Mouse (Mus musculus) E14TG2a.4 (cell line): ENCODE data around the gene Brf1.

Experiments used
- CTCF ChIP-seq: conservative IDR thresholded peaks from 2 replicates; pipeline ENCODE4 v1.5.1; 2014; ENCODE audit warnings: low read length
- NANOG ChIP-seq: IDR thresholded peaks from 2 replicates; pipeline ENCODE4 v1.6.1; 2014; ENCODE audit warnings: borderline replicate concordance, low read length, mixed read lengths
- POU5F1 ChIP-seq: IDR thresholded peaks from 2 replicates; pipeline ENCODE4 v1.6.1; 2014; ENCODE audit warnings: low read length, borderline replicate concordance

- TF ChIP-seq CTCF = no peak
- TF ChIP-seq NANOG = no peak
- TF ChIP-seq POU5F1 = no peak
Observed at GRCm38 (mm10) chr12:112951150-112951842, 49.2 kb downstream of the Brf1 start.
